Mouse (Mus musculus) adrenal gland, adult 2 months (tissue): ENCODE results near the gene Meis3. TPM values are rescaled to one million over a fixed set of nuclear protein-coding genes. Genes with fewer than 3 reads are reported as not detected.
A peak's percentile ranks its signal among the peaks of the same experiment; 100 is the strongest.

Source experiments
- DNase-seq: peaks from one replicate; pipeline ENCODE4 v3.0.0; 2021
- polyA plus RNA-seq: library from polyadenylated mRNA; depleted of rRNA; stranded (reverse); fragments of >200 nt; gene quantifications from 2 replicates; pipeline ENCODE4 v1.2.3, GENCODE M21; 2012; rRNA removed
- total RNA-seq, 2 experiments: library from RNA; stranded (reverse); gene quantifications; 2 replicates each; pipeline ENCODE4 v1.2.3; 2021

Gene Meis3
- total and polyA plus RNA-seq, 3 experiments, result 11.5 to 59.3 (median 13.8) TPM

- DNase-seq, result peak; percentile 8
These were observed 36.0 kb downstream of the Meis3 start for GRCm38 (mm10) chr7:16210862-16211365.

GRCm38 (mm10) chr7:16213196-16213595 lies 38.3 kb downstream of the Meis3 start:
- DNase-seq, result no peak

- no peak for DNase-seq
These were observed 39.1 kb downstream of the Meis3 start for GRCm38 (mm10) chr7:16213986-16214385.

- DNase-seq, result peak; percentile 96
These were observed 46.8 kb downstream of the Meis3 start, which contains the start of gene Dhx34 for GRCm38 (mm10) chr7:16221582-16222272. Gene Dhx34, minus strand, starts transcription at chr7:16222037.

GRCm38 (mm10) chr7:16229869-16230268 lies 55.0 kb downstream of the Meis3 start:
- no peak for DNase-seq

Other genes starting within 250 kb of the Meis3 start
- 100 to 1,000 TPM; 169 to 171 TPM for gene Nop53, start 229.0 kb upstream of the Meis3 start, total RNA-seq
- gene Nop53, start 229.0 kb upstream of the Meis3 start, polyA plus RNA-seq, result 64.4 and 69.9 TPM in 2 replicates
- 10 to 100 TPM; 40.2 to 87.6 TPM for gene Ehd2, start 207.5 kb upstream of the Meis3 start, total RNA-seq
- gene Ehd2, start 207.5 kb upstream of the Meis3 start, polyA plus RNA-seq, result 70.9 and 89.0 TPM in 2 replicates
- gene Bicra, start 127.2 kb upstream of the Meis3 start, total RNA-seq, result 10 to 100 TPM in 1 of 2 experiments, 1 to 10 TPM in 1; 9.4 to 10.4 TPM
- gene Bicra, start 127.2 kb upstream of the Meis3 start, polyA plus RNA-seq, result 19.8 and 26.2 TPM in 2 replicates
- gene Zfp541, start 113.3 kb upstream of the Meis3 start, total RNA-seq, result under 1 TPM; 0.06 to 0.07 TPM
- 0.04 and 0.09 TPM in 2 replicates for gene Zfp541, start 113.3 kb upstream of the Meis3 start, polyA plus RNA-seq
- 100 to 1,000 TPM; 149 to 167 TPM for gene Napa, start 76.6 kb upstream of the Meis3 start, total RNA-seq
- gene Napa, start 76.6 kb upstream of the Meis3 start, polyA plus RNA-seq, result 316 and 381 TPM in 2 replicates
- gene Kptn, start 55.2 kb upstream of the Meis3 start, total RNA-seq, result 10 to 100 TPM; 16.8 to 20.0 TPM
- gene Kptn, start 55.2 kb upstream of the Meis3 start, polyA plus RNA-seq, result 27.0 and 31.0 TPM in 2 replicates
- gene Slc8a2, start 45.3 kb upstream of the Meis3 start, total RNA-seq, result 1 to 10 TPM; 2.0 to 2.6 TPM
- 2.7 and 3.1 TPM in 2 replicates for gene Slc8a2, start 45.3 kb upstream of the Meis3 start, polyA plus RNA-seq
- 10 to 100 TPM; 10.3 to 12.6 TPM for gene Dhx34, start 46.9 kb downstream of the Meis3 start, total RNA-seq
- gene Dhx34, start 46.9 kb downstream of the Meis3 start, polyA plus RNA-seq, result 37.1 and 44.3 TPM in 2 replicates
- under 1 TPM; 0.52 to 0.59 TPM for gene C5ar2, start 69.1 kb downstream of the Meis3 start, total RNA-seq
- 0.43 and 0.71 TPM in 2 replicates for gene C5ar2, start 69.1 kb downstream of the Meis3 start, polyA plus RNA-seq
- gene C5ar1, start 84.5 kb downstream of the Meis3 start, total RNA-seq, result 10 to 100 TPM in 1 of 2 experiments, 1 to 10 TPM in 1; 5.7 to 10.4 TPM
- gene C5ar1, start 84.5 kb downstream of the Meis3 start, polyA plus RNA-seq, result 7.1 and 9.0 TPM in 2 replicates
- gene Inafm1, start 98.5 kb downstream of the Meis3 start, total RNA-seq, result 10 to 100 TPM; 13.3 to 22.9 TPM
- gene Inafm1, start 98.5 kb downstream of the Meis3 start, polyA plus RNA-seq, result 160 and 217 TPM in 2 replicates
- 10 to 100 TPM; 53.9 to 61.2 TPM for gene Ccdc9, start 111.7 kb downstream of the Meis3 start, total RNA-seq
- gene Ccdc9, start 111.7 kb downstream of the Meis3 start, polyA plus RNA-seq, result 17.4 and 19.8 TPM in 2 replicates
- 1 to 10 TPM; 3.3 to 9.1 TPM for gene Bbc3, start 133.3 kb downstream of the Meis3 start, total RNA-seq
- gene Bbc3, start 133.3 kb downstream of the Meis3 start, polyA plus RNA-seq, result 62.4 and 114 TPM in 2 replicates
- gene Sae1, start 212.7 kb downstream of the Meis3 start, total RNA-seq, result 10 to 100 TPM; 61.0 to 72.0 TPM
- gene Sae1, start 212.7 kb downstream of the Meis3 start, polyA plus RNA-seq, result 7.9 and 8.9 TPM in 2 replicates
- gene Zc3h4, start 225.8 kb downstream of the Meis3 start, total RNA-seq, result 10 to 100 TPM; 33.0 to 47.7 TPM
- gene Zc3h4, start 225.8 kb downstream of the Meis3 start, polyA plus RNA-seq, result 40.7 and 48.8 TPM in 2 replicates